Mouse (Mus musculus) ES-E14 (cell line): ENCODE results near the gene Ttll5.

Source experiments
- HCFC1 ChIP-seq: IDR thresholded peaks from 2 replicates; pipeline ENCODE4 v1.6.1; 2012; ENCODE audit warnings: low read length, inconsistent platforms, borderline replicate concordance; ENCODE audit not compliant: insufficient read depth
- MAFK ChIP-seq: IDR thresholded peaks from 2 replicates; pipeline ENCODE4 v1.6.1; 2014; ENCODE audit warnings: mild to moderate bottlenecking, low read depth, low read length, inconsistent platforms; ENCODE audit not compliant: insufficient read depth

DNA sequence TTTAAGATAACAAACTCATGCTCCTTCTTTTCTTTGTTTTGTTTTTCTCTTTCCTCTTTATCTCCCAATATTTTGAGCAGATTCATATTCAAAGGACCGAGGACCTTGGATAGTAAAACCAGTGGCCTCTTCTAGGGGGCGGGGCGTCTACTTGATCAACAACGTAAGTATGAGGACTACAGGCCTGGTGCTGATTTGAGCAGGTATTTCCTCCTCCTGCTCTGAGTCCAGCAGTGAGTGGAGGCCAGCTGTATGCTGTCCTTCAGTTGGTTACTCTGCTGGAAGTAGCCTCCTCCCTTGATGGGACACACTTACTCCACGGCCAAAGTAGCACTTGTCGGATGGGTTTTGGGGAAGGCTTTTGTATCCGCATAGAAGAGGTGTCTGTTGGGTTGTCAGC, 32.8 kb downstream of the Ttll5 start:
- TF ChIP-seq MAFK (no peak), HCFC1 (no peak)
